Mouse (Mus musculus): ENCODE measurements at regions not wholly inside any gene's neighbourhood (a gene's known extent, or its start where the extent isn't known, plus 50 kb on each side); places are given as distances from the start of the nearest gene placed in this dataset.

DNA sequence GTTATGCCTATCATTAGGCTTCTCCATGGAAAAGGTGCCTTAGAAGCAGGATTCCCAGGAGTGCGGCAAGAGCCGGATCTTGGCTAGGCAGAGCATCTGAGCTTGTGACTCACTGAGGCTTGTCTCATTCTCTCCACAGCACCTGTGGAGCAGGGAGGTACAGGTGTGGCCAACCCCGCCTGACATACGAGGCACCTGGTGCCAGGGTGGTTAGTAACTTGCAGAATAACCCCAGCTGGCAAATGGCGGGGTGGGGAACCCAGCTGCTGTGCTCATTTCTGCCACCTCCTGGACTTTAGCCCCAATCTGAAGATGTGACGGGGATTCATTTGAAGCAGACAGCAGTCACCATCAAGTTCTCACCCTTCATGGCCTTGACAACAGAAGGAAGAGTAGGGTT lies 96.2 kb downstream of the Pdgfra start:
- TF ChIP-seq CTCF (IDR thresholded peaks at IDR 0.05; ENCODE audit: low read depth) (no peak), EP300 (IDR thresholded peaks at IDR 0.05; ENCODE audit: low read depth) (no peak)
